Mouse (Mus musculus): ENCODE data around the gene Elovl5. TPM values are rescaled to one million over a fixed set of nuclear protein-coding genes. Genes with fewer than 3 reads are reported as not detected.

Elovl5 gene
- polyA plus RNA-seq, 1 experiment from 2014 or later: 63.8 TPM

DNA sequence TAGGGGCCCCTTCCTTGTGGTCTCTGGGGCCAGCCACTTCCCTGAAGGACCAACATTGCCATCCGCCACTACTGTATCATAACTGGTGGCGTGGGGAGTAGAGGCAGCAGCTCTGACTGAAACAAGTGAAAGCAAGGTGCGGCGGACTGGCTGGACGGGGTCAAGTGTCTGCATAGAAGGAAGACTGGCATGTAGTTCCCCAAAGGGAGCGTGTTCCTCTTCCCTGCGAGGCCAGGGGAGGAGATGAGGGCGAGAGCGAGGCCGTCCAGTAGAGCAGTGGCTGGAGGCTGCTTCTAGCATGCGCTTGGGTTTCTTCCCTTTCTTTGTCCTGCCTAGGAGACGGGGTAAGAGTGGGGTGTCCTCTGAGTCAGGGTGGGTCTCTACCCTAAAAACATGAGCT lies 42.6 kb downstream of the Elovl5 start:
- no peak for ATAC-seq (ENCODE audit: insufficient read depth, low FRiP score, low read depth)
- 90% methylated on average over 12 of the region's 12 CpGs for WGBS

DNA sequence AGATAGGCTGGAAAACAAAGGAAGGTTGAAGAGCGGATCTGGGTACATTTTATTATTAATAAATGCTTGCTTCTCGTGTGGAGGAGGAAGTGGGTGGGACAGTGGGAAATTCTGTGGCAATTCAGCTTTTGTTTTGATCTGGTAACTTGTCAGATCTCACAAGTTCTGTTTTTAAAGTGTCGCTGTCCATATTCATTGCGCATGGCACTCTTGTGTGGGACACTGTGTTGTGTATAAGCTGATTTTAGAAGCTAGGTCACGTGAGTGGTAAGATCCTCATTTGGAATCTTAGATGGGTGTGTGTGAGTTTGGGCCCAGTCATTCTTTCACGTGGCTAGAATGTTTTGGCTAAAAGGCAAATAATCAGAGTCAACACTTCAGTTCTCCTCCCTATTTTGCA lies 44.2 kb downstream of the Elovl5 start:
- H3K4me1 ChIP-seq: no peaks in the 10 kb centered on the region
- no peak for ATAC-seq (ENCODE audit: insufficient read depth, low FRiP score, low read depth)
- H3K36me3 ChIP-seq: no peaks in the 10 kb centered on the region
- no peak overlapping the region for H3K9ac ChIP-seq
- WGBS: 76% methylated on average over 6 of the region's 6 CpGs
- no peak overlapping the region for H3K4me2 ChIP-seq
- H3K9me3 ChIP-seq: no peaks in the 10 kb centered on the region
- no peak overlapping the region for H3K27ac ChIP-seq
- no peaks in the 10 kb centered on the region for H3K27me3 ChIP-seq (replicated peaks)
- no peak overlapping the region for H3K4me3 ChIP-seq (replicated peaks)

More for the DNA sequence above, 42.6 kb downstream of the Elovl5 start:
- Histone ChIP-seq H3K27me3 (replicated peaks) (no peaks in the 10 kb centered on the region), H3K9ac (no peak overlapping the region), H3K4me1 (no peaks in the 10 kb centered on the region), H3K4me3 (replicated peaks) (no peak overlapping the region), H3K27ac (no peak overlapping the region), H3K36me3 (no peaks in the 10 kb centered on the region), H3K4me2 (no peak overlapping the region), H3K9me3 (no peaks in the 10 kb centered on the region)

DNA sequence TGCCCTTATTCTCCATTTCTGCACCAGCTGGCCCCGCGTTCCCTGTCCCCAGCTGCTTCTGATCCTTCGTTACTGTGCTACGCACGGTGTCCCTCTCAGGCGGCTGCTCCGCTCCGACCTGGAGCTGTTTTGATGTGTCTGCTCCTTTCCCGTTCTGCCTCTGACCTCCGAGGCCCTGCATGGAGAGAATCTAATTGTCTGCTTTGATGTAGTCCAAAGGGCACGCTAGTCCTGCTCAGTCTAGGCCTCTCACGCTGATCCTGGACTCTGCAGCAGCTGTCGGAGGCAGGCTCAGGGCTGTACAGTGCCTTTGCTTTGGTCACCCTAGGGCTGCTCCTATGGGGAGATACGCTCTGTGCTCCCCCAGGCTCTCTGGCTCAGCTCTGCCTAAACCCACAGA lies 46.9 kb downstream of the Elovl5 start:
- peak; percentile 63; the same call in 1 of the 2 replicates for ATAC-seq (ENCODE audit: insufficient read depth, low FRiP score, low read depth)
- Histone ChIP-seq H3K36me3 (no peaks in the 10 kb centered on the region), H3K4me3 (replicated peaks) (no peak overlapping the region), H3K27me3 (replicated peaks) (no peaks in the 10 kb centered on the region), H3K27ac (no peak overlapping the region), H3K4me2 (no peak overlapping the region), H3K9ac (no peak overlapping the region), H3K4me1 (no peaks in the 10 kb centered on the region), H3K9me3 (no peaks in the 10 kb centered on the region)
- 68% methylated on average over 14 of the region's 14 CpGs for WGBS

DNA sequence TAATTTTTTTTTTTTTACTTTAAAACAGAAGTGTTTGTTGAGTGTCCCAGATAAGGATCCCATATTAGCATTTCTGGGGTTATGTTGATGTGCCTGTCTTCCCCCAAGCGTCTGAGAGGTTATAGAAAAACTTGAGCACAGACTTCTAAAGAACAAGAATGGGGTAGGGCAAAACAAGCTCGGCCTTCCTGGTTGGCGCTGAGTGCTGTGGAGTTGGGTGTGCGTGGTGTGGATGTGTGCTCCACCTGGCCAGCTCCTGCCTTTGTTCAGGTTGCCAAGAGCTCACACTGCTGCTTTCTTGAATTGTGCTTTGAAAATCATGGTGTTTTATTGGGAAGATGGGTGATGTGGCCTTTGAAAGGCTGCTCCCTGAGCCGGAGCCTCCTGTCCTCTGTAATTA lies 48.1 kb downstream of the Elovl5 start:
- Histone ChIP-seq H3K36me3 (no peaks in the 10 kb centered on the region), H3K9me3 (no peaks in the 10 kb centered on the region), H3K27me3 (replicated peaks) (no peaks in the 10 kb centered on the region), H3K4me1 (no peaks in the 10 kb centered on the region), H3K9ac (no peak overlapping the region), H3K4me2 (no peak overlapping the region), H3K27ac (no peak overlapping the region), H3K4me3 (replicated peaks) (no peak overlapping the region)
- 82% methylated on average over 5 of the region's 5 CpGs for WGBS
- no peak for ATAC-seq (ENCODE audit: insufficient read depth, low FRiP score, low read depth)

DNA sequence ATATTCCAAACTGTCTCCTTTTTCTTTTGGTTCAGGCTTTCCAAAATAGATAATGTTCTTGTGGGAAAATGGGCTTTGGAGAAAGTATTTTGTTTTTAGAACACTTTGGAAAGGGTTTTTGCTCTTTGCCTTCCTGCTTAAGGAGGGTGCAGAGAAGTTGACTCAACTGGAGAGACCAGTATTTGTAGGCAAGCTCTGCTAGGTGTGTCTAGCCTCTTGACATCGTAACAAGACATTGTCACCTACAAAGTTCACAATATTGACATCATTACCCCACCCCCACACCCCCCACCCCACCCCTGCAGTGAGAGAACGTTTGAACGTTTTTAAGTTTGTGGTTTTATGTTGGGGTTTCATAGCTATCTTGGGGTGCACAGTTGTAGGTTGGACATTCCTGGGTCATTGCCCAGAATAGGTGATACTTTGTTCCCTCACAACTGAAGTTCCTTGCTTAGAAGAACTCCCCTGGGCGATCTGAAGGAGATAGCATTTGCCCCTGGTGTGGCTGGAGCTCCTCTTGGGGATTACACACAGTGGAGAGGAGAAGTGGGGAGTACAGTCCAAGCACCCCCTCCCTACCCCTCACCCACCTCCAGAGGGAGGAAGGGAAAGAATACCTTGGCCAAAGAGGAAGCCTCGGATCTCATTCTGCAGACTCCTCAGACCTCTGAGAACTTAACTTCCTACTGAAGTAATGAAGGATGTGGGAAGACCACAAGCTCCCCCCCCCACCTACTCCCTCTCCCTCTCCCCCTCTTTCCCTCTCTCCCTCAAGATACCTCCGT lies 48.8 kb downstream of the Elovl5 start:
- Histone ChIP-seq H3K9me3 (no peaks in the 10 kb centered on the region), H3K4me2 (no peak overlapping the region), H3K36me3 (no peaks in the 10 kb centered on the region), H3K27me3 (replicated peaks) (no peaks in the 10 kb centered on the region), H3K9ac (no peak overlapping the region), H3K27ac (no peak overlapping the region), H3K4me1 (no peaks in the 10 kb centered on the region), H3K4me3 (replicated peaks) (no peak overlapping the region)
- ATAC-seq (ENCODE audit: insufficient read depth, low FRiP score, low read depth): no peak
- 82% methylated on average over 6 of the region's 6 CpGs for WGBS

DNA sequence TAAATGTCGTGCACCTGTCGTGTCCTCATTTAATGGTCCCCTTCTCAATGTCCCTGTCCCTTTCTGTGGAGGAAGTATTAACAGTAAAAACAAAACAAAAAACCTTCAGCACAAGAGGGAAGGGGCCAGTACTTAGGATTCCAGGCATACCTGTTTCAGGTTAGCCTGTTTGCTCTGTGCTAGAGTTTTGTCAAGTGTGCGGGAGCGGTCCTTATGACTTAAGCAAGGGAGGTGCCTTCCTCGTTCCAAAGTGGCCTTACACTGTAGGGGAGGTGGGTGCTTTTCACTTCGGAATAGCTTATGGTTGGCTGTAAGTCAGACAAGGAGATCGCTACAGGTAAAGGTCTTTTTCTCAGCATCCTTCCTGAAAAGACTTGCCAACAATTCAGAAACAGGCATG lies 49.7 kb downstream of the Elovl5 start:
- H3K9ac ChIP-seq: no peak overlapping the region
- H3K4me1 ChIP-seq: no peaks in the 10 kb centered on the region
- no peak overlapping the region for H3K4me3 ChIP-seq (replicated peaks)
- no peak overlapping the region for H3K27ac ChIP-seq
- no peak overlapping the region for H3K4me2 ChIP-seq
- H3K9me3 ChIP-seq: no peaks in the 10 kb centered on the region
- ATAC-seq (ENCODE audit: insufficient read depth, low FRiP score, low read depth): no peak
- no peaks in the 10 kb centered on the region for H3K27me3 ChIP-seq (replicated peaks)
- no peaks in the 10 kb centered on the region for H3K36me3 ChIP-seq
- WGBS: 84% methylated on average over 7 of the region's 7 CpGs

DNA sequence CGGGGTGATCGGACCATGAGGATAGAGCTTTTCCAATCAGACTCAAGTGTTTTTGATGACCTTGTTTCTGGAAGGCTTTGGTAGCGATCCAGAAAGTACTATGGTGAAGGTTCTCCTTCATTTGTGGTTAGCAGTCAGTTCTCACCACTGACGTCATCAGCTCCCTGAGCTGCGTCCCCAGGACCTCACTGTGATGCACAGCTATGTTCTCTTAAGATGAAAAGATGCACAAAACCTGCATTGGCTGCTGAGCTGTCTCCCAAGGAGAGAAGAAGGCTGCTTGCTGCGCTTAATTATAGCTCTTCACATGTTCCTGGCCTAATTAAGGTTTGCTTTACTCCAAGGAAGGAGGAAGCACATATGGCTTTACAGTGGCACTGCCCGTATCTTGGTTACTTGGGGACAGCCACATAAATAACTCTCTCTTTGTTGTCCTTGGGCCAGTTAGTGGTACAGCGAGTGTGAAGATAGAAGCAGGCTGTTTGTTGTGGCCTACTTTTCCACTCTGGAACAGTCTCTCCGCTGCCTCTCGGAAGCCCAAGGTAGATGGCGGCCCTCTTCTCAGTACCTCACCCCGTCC lies 50.5 kb downstream of the Elovl5 start:
- H3K4me2 ChIP-seq: no peak overlapping the region
- no peak overlapping the region for H3K9ac ChIP-seq
- H3K27ac ChIP-seq: no peak overlapping the region
- no peaks in the 10 kb centered on the region for H3K4me1 ChIP-seq
- H3K4me3 ChIP-seq (replicated peaks): no peak overlapping the region
- WGBS: 92% methylated on average over 12 of the region's 12 CpGs
- no peaks in the 10 kb centered on the region for H3K9me3 ChIP-seq
- no peak for ATAC-seq (ENCODE audit: insufficient read depth, low FRiP score, low read depth)
- H3K36me3 ChIP-seq: no peaks in the 10 kb centered on the region
- no peaks in the 10 kb centered on the region for H3K27me3 ChIP-seq (replicated peaks)

DNA sequence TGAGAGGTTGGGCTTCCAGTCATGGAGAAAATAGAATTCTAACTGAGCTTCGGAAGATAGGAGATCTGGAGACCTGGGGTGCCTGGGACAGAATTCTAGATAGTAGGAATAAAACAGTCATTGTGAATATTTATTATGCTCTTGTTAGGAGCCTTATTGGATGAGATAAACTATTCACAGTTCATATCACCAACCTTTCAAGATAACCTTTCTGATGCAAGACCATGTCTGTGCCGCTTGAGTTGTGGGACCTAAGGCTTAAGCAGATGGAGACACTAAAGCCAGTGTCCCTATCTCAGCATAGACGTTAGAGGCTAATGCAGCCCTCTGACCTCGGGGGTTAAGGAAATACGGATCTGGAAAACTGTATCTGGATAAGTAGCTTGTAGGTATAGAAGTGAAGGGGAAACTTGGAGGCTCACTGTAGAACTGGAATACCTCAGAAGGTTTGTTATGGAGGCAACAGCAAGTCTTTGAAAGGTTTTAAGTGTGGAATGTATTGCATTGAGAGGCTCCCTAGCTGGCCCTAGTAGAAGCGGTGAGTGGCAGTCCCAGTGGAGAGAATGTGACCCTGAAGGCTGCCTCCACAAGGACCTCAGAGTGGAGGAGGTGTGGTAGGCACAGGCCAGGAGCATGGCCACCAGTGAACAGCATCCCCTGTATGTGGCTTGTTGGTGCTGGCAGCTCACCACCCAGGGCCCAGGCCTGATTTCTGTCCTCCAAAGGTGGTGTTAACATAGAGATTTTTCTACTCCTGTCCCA lies 52.2 kb downstream of the Elovl5 start:
- Histone ChIP-seq H3K4me3 (replicated peaks) (no peak overlapping the region), H3K27me3 (replicated peaks) (no peaks in the 10 kb centered on the region), H3K36me3 (no peaks in the 10 kb centered on the region), H3K9me3 (no peaks in the 10 kb centered on the region), H3K9ac (no peak overlapping the region), H3K4me2 (no peak overlapping the region), H3K27ac (no peak overlapping the region), H3K4me1 (no peaks in the 10 kb centered on the region)
- ATAC-seq (ENCODE audit: insufficient read depth, low FRiP score, low read depth): no peak
- 80% methylated on average over 6 of the region's 6 CpGs for WGBS

DNA sequence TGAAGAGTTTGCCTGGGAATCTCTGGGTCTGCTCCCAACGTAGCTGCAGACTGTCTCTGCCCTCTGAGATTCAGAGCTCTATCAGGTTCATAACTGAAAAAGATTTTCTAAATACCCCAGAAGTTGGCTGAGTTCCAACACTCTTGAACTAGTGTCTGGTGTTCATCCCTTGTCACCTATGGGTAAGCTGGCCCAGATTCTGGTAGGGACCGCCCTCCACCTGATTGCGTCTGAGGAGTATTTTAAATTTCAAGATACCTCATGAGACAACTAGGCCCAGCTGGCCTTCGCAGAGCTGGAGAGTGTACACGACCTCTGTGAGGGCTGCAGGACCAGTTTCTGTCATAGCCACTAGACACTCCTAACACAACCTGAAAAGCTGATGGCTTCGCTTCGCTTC lies 61.8 kb downstream of the Elovl5 start:
- H3K27ac ChIP-seq: no peak overlapping the region
- no peaks in the 10 kb centered on the region for H3K27me3 ChIP-seq (replicated peaks)
- ATAC-seq (ENCODE audit: insufficient read depth, low FRiP score, low read depth): no peak
- H3K4me1 ChIP-seq: no peaks in the 10 kb centered on the region
- 87% methylated on average over 7 of the region's 7 CpGs for WGBS
- no peak overlapping the region for H3K9ac ChIP-seq
- 0 out of 2 replicates have a peak, but pooled peaks cover 5% of the 10 kb centered on the region for H3K36me3 ChIP-seq
- H3K9me3 ChIP-seq: no peaks in the 10 kb centered on the region
- H3K4me2 ChIP-seq: no peak overlapping the region
- H3K4me3 ChIP-seq (replicated peaks): no peak overlapping the region

DNA sequence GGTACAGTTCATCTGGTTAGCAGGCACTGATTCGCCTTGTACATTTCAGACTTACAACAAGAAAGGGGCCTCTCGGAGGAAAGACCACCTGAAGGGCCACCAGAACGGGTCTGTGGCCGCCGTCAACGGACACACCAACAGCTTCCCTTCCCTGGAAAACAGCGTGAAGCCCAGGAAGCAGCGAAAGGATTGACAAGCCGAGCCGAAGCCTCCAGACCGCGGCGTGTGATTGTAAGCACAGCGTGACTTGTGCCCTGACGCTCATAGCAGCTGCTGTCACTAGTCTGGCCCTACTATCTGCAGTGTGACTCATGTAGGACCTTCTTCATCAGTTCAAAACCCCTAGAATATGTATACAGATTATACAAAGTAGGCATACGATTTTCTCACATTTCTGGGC lies 65.5 kb downstream of the Elovl5 start:
- 92% methylated on average over 16 of the region's 16 CpGs for WGBS
- no peaks in the 10 kb centered on the region for H3K4me1 ChIP-seq
- no peak overlapping the region for H3K4me3 ChIP-seq (replicated peaks)
- no peak overlapping the region for H3K4me2 ChIP-seq
- H3K9ac ChIP-seq: no peak overlapping the region
- H3K36me3 ChIP-seq: 0 out of 2 replicates have a peak, but pooled peaks cover 5% of the 10 kb centered on the region
- no peaks in the 10 kb centered on the region for H3K9me3 ChIP-seq
- H3K27me3 ChIP-seq (replicated peaks): no peaks in the 10 kb centered on the region
- ATAC-seq (ENCODE audit: insufficient read depth, low FRiP score, low read depth): no peak
- no peak overlapping the region for H3K27ac ChIP-seq

DNA sequence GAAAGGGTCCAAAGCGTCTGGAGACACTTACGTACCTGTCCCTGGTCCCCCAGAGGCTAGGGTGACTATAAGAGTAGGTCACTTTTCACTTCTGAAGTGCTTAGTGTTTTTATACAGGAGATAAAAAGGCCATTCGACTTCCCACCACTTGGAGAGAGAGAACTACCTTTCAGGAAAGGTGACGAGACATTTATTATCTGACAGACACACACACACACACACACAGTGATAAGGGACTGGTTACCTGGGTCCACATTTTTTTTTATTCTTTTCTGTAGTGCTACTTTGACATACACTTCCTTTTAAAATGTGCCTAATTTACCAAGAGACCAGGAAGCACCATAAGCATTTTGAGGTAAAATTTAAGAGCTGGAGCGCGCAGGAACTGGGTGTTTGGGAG lies 66.4 kb downstream of the Elovl5 start:
- no peak overlapping the region for H3K9ac ChIP-seq
- H3K27ac ChIP-seq: no peak overlapping the region
- WGBS: 77% methylated on average over 6 of the region's 6 CpGs
- no peaks in the 10 kb centered on the region for H3K27me3 ChIP-seq (replicated peaks)
- H3K4me3 ChIP-seq (replicated peaks): no peak overlapping the region
- H3K4me2 ChIP-seq: no peak overlapping the region
- ATAC-seq (ENCODE audit: insufficient read depth, low FRiP score, low read depth): no peak
- no peaks in the 10 kb centered on the region for H3K9me3 ChIP-seq
- H3K4me1 ChIP-seq: no peaks in the 10 kb centered on the region
- H3K36me3 ChIP-seq: 0 out of 2 replicates have a peak, but pooled peaks cover 5% of the 10 kb centered on the region

DNA sequence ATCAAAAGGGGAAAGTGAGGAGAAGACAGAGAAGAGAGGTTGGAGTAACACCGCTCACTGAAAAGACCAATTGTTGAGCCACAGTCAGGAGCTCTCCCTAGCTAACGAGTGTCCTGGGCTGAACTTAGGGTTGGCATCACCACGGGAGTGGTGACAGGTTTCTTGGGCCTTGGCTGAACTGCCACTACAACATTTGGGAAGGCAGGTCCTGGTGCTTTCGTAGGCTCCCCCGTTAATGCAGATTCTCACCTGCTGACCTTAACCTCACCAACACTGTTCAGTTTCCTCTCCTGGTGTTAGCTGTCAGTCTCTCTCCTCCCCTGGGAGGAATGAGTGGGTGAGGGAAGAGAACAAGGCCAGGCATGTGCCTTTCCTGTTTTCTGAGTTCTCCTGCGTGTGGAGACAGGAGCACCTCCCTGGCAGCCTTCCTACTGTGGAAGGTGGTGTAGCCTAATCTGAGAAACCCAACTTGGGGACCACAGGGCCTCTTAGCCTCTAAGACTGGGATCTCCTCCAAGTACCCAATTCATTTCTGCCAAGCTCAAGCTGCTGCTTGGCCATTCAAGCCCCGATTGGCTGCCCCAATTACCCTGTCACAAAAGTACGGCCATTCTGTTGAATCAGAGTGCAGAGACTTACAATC lies 69.1 kb downstream of the Elovl5 start:
- no peak overlapping the region for H3K9ac ChIP-seq
- no peak overlapping the region for H3K27ac ChIP-seq
- H3K27me3 ChIP-seq (replicated peaks): no peaks in the 10 kb centered on the region
- no peak overlapping the region for H3K4me3 ChIP-seq (replicated peaks)
- ATAC-seq (ENCODE audit: insufficient read depth, low FRiP score, low read depth): no peak
- H3K36me3 ChIP-seq: no peaks in the 10 kb centered on the region
- 72% methylated on average over 8 of the region's 8 CpGs for WGBS
- no peaks in the 10 kb centered on the region for H3K9me3 ChIP-seq
- no peaks in the 10 kb centered on the region for H3K4me1 ChIP-seq
- no peak overlapping the region for H3K4me2 ChIP-seq

Measured in stomach, embryonic 15.5 days (tissue).